Mouse (Mus musculus) gastrocnemius, adult 2 months (tissue): ENCODE results near the gene Clec1a. TPM values are rescaled to one million over a fixed set of nuclear protein-coding genes. Genes with fewer than 3 reads are reported as not detected.

Experiments
- DNase-seq: peaks from one replicate; pipeline ENCODE4 v3.0.0; 2022
- H3K27ac ChIP-seq: fragments of 200-600 bp; 2 replicates; pipeline ENCODE4 v1.8.1; 2022; ENCODE audit warnings: mild to moderate bottlenecking
- H3K4me3 ChIP-seq: fragments of 200-600 bp; 2 replicates; pipeline ENCODE4 v1.8.1; 2022; ENCODE audit warnings: mild to moderate bottlenecking, moderate library complexity
- CTCF ChIP-seq: fragments of 200-600 bp; IDR thresholded peaks from 2 replicates; pipeline ENCODE4 v1.8.1; 2022; ENCODE audit warnings: antibody characterized with exemption, mild to moderate bottlenecking, moderate library complexity
- intact Hi-C: fragments of 180-260 bp; cut with DNase I; formaldehyde crosslinking; loops from one replicate; pipeline ENCODE4 v1.15.1; 2025
- total RNA-seq, 2 experiments: library from RNA; stranded (reverse); gene quantifications; 2 replicates each; pipeline ENCODE4 v1.2.3; 2021

Gene Clec1a
- total RNA-seq, 2 experiments from 2014 or later = 1.8 to 3.0 TPM

- intact Hi-C loops = no loop called here
- no peak for DNase-seq
- no peak for TF ChIP-seq CTCF
These were observed 54.8 kb downstream of the Clec1a start, which contains the start of gene Clec1b for GRCm38 (mm10) chr6:129396997-129397396. Clec1b (plus strand) TSS chr6:129397297.

GRCm38 (mm10) chr6:129393732-129394131 is 58.1 kb downstream of the Clec1a start:
- no peak overlapping the region for H3K4me3 ChIP-seq
- no peak overlapping the region for H3K27ac ChIP-seq
- DNase-seq = no peak
- intact Hi-C loops = loop anchor here (1.0 to 2.0 kb wide), 3 partner anchors 83 to 166 kb away; no protein-coding TSS in a partner anchor
- TF ChIP-seq CTCF = no peak

More at GRCm38 (mm10) chr6:129396997-129397396, 54.8 kb downstream of the Clec1a start, which contains the start of gene Clec1b:
- H3K27ac ChIP-seq = no peak within 1 kb of the TSS
- H3K4me3 ChIP-seq = no peak within 1 kb of the TSS

- no peak for DNase-seq
- no peak overlapping the region for H3K4me3 ChIP-seq
- H3K27ac ChIP-seq = no peak overlapping the region
- intact Hi-C loops = loop anchor here (1.0 to 2.0 kb wide), 3 partner anchors 84 to 166 kb away; no protein-coding TSS in a partner anchor
- TF ChIP-seq CTCF = peak; percentile 75
These were observed 58.6 kb downstream of the Clec1a start for GRCm38 (mm10) chr6:129393087-129393720.

- no peak within 1 kb of the TSS for H3K27ac ChIP-seq
These were observed 66.0 kb downstream of the Clec1a start, which contains the start of gene Clec12b for GRCm38 (mm10) chr6:129385774-129386173. Clec12b (minus strand) TSS chr6:129385874.

GRCm38 (mm10) chr6:129385000-129385399 is 66.8 kb downstream of the Clec1a start:
- intact Hi-C loops = no loop called here
- TF ChIP-seq CTCF = no peak
- no peak overlapping the region for H3K27ac ChIP-seq
- no peak overlapping the region for H3K4me3 ChIP-seq
- DNase-seq = no peak

More at GRCm38 (mm10) chr6:129385774-129386173, 66.0 kb downstream of the Clec1a start, which contains the start of gene Clec12b:
- H3K4me3 ChIP-seq = no peak within 1 kb of the TSS
- TF ChIP-seq CTCF = no peak
- intact Hi-C loops = no loop called here
- DNase-seq = no peak

- H3K27ac ChIP-seq = no peak overlapping the region
- no peak for DNase-seq
- intact Hi-C loops = no loop called here
These were observed 68.3 kb downstream of the Clec1a start for GRCm38 (mm10) chr6:129383466-129383865.

GRCm38 (mm10) chr6:129381736-129382135 is 70.1 kb downstream of the Clec1a start:
- intact Hi-C loops = no loop called here
- Histone ChIP-seq H3K4me3 (no peak overlapping the region), H3K27ac (no peak overlapping the region)
- DNase-seq = no peak
- TF ChIP-seq CTCF = no peak

More at GRCm38 (mm10) chr6:129383466-129383865, 68.3 kb downstream of the Clec1a start:
- no peak overlapping the region for H3K4me3 ChIP-seq
- TF ChIP-seq CTCF = no peak

GRCm38 (mm10) chr6:129380454-129380853 is 71.3 kb downstream of the Clec1a start:
- Histone ChIP-seq H3K4me3 (no peak overlapping the region), H3K27ac (no peak overlapping the region)
- intact Hi-C loops = no loop called here
- TF ChIP-seq CTCF = no peak
- DNase-seq = no peak

GRCm38 (mm10) chr6:129374937-129375471 is 76.8 kb downstream of the Clec1a start:
- intact Hi-C loops = no loop called here
- no peak for TF ChIP-seq CTCF
- Histone ChIP-seq H3K4me3 (no peak overlapping the region), H3K27ac (no peak overlapping the region)
- no peak for DNase-seq

Other genes starting within 250 kb of the Clec1a start
- gene Cd69, start 176.6 kb downstream of the Clec1a start, total RNA-seq = not detected
- not detected for gene 4922502D21Rik, start 120.2 kb downstream of the Clec1a start, total RNA-seq
- gene Clec12a, start 109.3 kb downstream of the Clec1a start, total RNA-seq = under 1 TPM in 1 of 2 experiments, not detected in 1; 0.14 TPM
- gene Clec12b, start 66.1 kb downstream of the Clec1a start, total RNA-seq = not detected
- gene Clec1b, start 54.7 kb downstream of the Clec1a start, total RNA-seq = under 1 TPM in 1 of 2 experiments, not detected in 1; 0.42 TPM
- gene Clec9a, start 43.1 kb downstream of the Clec1a start, total RNA-seq = not detected
- not detected for gene Olr1, start 55.2 kb upstream of the Clec1a start, total RNA-seq
- gene Tmem52b, start 60.6 kb upstream of the Clec1a start, total RNA-seq = not detected
- 10 to 100 TPM; 64.0 to 81.6 TPM for gene Gabarapl1, start 81.2 kb upstream of the Clec1a start, total RNA-seq
- gene Klre1, start 125.9 kb upstream of the Clec1a start, total RNA-seq = not detected
- gene Klrd1, start 139.8 kb upstream of the Clec1a start, total RNA-seq = not detected
- gene Klrk1, start 171.9 kb upstream of the Clec1a start, total RNA-seq = not detected
- not detected for gene Klrc3, start 191.3 kb upstream of the Clec1a start, total RNA-seq
- not detected for gene Klrc2, start 208.7 kb upstream of the Clec1a start, total RNA-seq
- gene Klrc1, start 227.0 kb upstream of the Clec1a start, total RNA-seq = not detected